Mouse (Mus musculus) hindbrain, embryonic 15.5 days (tissue): Measurements from ENCODE around the gene Pdhx. TPM values are rescaled to one million over a fixed set of nuclear protein-coding genes. Genes with fewer than 3 reads are reported as not detected.

Experiments used
- ATAC-seq: fragments of 200-750 bp; cut with Nextera tagmentation; 2 replicates; pipeline ENCODE4 v1.8.0; 2017; ENCODE audit warnings: low read depth, moderate number of reproducible peaks, moderate TSS enrichment; ENCODE audit not compliant: low FRiP score
- H3K27ac ChIP-seq: fragments of 300-500 bp; sonication (generic); replicated peaks from 2 replicates; pipeline ENCODE4 v1.5.1; 2015; ENCODE audit warnings: mild to moderate bottlenecking, inconsistent platforms
- H3K27me3 ChIP-seq: fragments of 300-500 bp; sonication (generic); 2 replicates; pipeline ENCODE4 v1.6.1; 2015; ENCODE audit warnings: control low read depth, inconsistent platforms
- H3K36me3 ChIP-seq: fragments of 300-500 bp; sonication (generic); 2 replicates; pipeline ENCODE4 v1.6.1; 2015; ENCODE audit warnings: control low read depth, inconsistent platforms
- H3K4me1 ChIP-seq: fragments of 300-500 bp; sonication (generic); replicated peaks from 2 replicates; pipeline ENCODE4 v1.6.1; 2015; ENCODE audit warnings: control low read depth, inconsistent platforms
- H3K4me2 ChIP-seq: fragments of 300-500 bp; sonication (generic); 2 replicates; pipeline ENCODE4 v1.6.1; 2015; ENCODE audit warnings: moderate library complexity, mild to moderate bottlenecking, inconsistent platforms
- H3K4me3 ChIP-seq: fragments of 300-500 bp; sonication (generic); 2 replicates; pipeline ENCODE4 v1.5.1; 2015; ENCODE audit warnings: mild to moderate bottlenecking, inconsistent platforms
- H3K9ac ChIP-seq: fragments of 300-500 bp; sonication (generic); 2 replicates; pipeline ENCODE4 v1.6.1; 2015; ENCODE audit warnings: inconsistent platforms
- H3K9me3 ChIP-seq: fragments of 300-500 bp; sonication (generic); 2 replicates; pipeline ENCODE4 v1.6.1; 2016; ENCODE audit warnings: control low read depth, inconsistent platforms
- whole genome bisulfite sequencing: fragments of 180-500 bp; shearing (Covaris S2); methylation state at CpG from one replicate; pipeline ENCODE4 v1.1.7; 2015; 5-methylcytosine and 5-hydroxymethylcytosine counted together
- polyA plus RNA-seq: library from polyadenylated mRNA; unstranded; fragments of >200 nt; fragmentation: Nextera tagmentation; extraction: Ambion mirVana; gene quantifications from 2 replicates; pipeline ENCODE4 v1.2.1, GENCODE M21; 2015

The Pdhx gene
- polyA plus RNA-seq, 1 experiment from 2014 or later = 68.2 TPM

- Histone ChIP-seq H3K4me3 (no peak overlapping the region), H3K4me1 (no peaks in the 10 kb centered on the region; the same call in 1 of the 2 replicates), H3K27me3 (no peaks in the 10 kb centered on the region), H3K9me3 (no peaks in the 10 kb centered on the region), H3K27ac (no peak overlapping the region), H3K4me2 (no peak overlapping the region), H3K36me3 (no peaks in the 10 kb centered on the region), H3K9ac (no peak overlapping the region)
- no peak for ATAC-seq
- WGBS = 83% methylated on average over 19 of the region's 19 CpGs
Observed at GRCm38 (mm10) chr2:103051937-103052893, 21.1 kb downstream of the Pdhx start.

- Histone ChIP-seq H3K27me3 (no peaks in the 10 kb centered on the region), H3K4me2 (no peak overlapping the region), H3K9me3 (no peaks in the 10 kb centered on the region), H3K4me3 (no peak overlapping the region), H3K27ac (no peak overlapping the region), H3K9ac (no peak overlapping the region), H3K36me3 (no peaks in the 10 kb centered on the region), H3K4me1 (peaks cover 3% of the 10 kb centered on the region; the same call in 1 of the 2 replicates)
- no peak for ATAC-seq
- WGBS = 75% methylated on average over 2 of the region's 2 CpGs
Observed at GRCm38 (mm10) chr2:103045286-103045685, 28.0 kb downstream of the Pdhx start.

GRCm38 (mm10) chr2:103040896-103041295 lies 32.4 kb downstream of the Pdhx start:
- no peak overlapping the region for H3K4me3 ChIP-seq
- no peak for ATAC-seq
- WGBS = 49% methylated on average over 8 of the region's 8 CpGs

GRCm38 (mm10) chr2:103037831-103038230 lies 35.5 kb downstream of the Pdhx start:
- H3K4me2 ChIP-seq = no peak overlapping the region
- H3K36me3 ChIP-seq = peaks cover 11% of the 10 kb centered on the region
- H3K4me3 ChIP-seq = no peak overlapping the region
- WGBS = 67% methylated on average over 4 of the region's 4 CpGs
- H3K27me3 ChIP-seq = no peaks in the 10 kb centered on the region
- no peak overlapping the region for H3K9ac ChIP-seq
- H3K27ac ChIP-seq = no peak overlapping the region
- H3K4me1 ChIP-seq = peaks cover 3% of the 10 kb centered on the region; the same call in 1 of the 2 replicates
- no peaks in the 10 kb centered on the region for H3K9me3 ChIP-seq
- no peak for ATAC-seq

More at GRCm38 (mm10) chr2:103040896-103041295, 32.4 kb downstream of the Pdhx start:
- H3K36me3 ChIP-seq = no peaks in the 10 kb centered on the region
- no peak overlapping the region for H3K4me2 ChIP-seq
- peaks cover 3% of the 10 kb centered on the region; the same call in 1 of the 2 replicates for H3K4me1 ChIP-seq
- no peaks in the 10 kb centered on the region for H3K27me3 ChIP-seq
- H3K9ac ChIP-seq = no peak overlapping the region
- no peak overlapping the region for H3K27ac ChIP-seq
- no peaks in the 10 kb centered on the region for H3K9me3 ChIP-seq

- Histone ChIP-seq H3K4me3 (no peak overlapping the region), H3K4me1 (0 out of 2 replicates have a peak, but pooled peaks cover 5% of the 10 kb centered on the region), H3K27me3 (no peaks in the 10 kb centered on the region), H3K27ac (no peak overlapping the region), H3K36me3 (0 out of 2 replicates have a peak, but pooled peaks cover 5% of the 10 kb centered on the region), H3K9me3 (no peaks in the 10 kb centered on the region), H3K9ac (no peak overlapping the region), H3K4me2 (no peak overlapping the region)
- ATAC-seq = no peak
- WGBS = 66% methylated on average over 3 of the region's 3 CpGs
Observed at GRCm38 (mm10) chr2:103022728-103023127, 50.6 kb downstream of the Pdhx start.

GRCm38 (mm10) chr2:103020191-103020987 lies 52.9 kb downstream of the Pdhx start:
- 34% methylated on average over 4 of the region's 4 CpGs for WGBS

GRCm38 (mm10) chr2:103018817-103019494 lies 54.4 kb downstream of the Pdhx start:
- no peak overlapping the region for H3K4me3 ChIP-seq
- peak; percentile 70 for ATAC-seq
- H3K4me2 ChIP-seq = no peak overlapping the region
- no peaks in the 10 kb centered on the region for H3K9me3 ChIP-seq
- H3K27me3 ChIP-seq = no peaks in the 10 kb centered on the region
- H3K36me3 ChIP-seq = no peaks in the 10 kb centered on the region
- H3K4me1 ChIP-seq = 0 out of 2 replicates have a peak, but pooled peaks cover 5% of the 10 kb centered on the region
- H3K27ac ChIP-seq = no peak overlapping the region
- H3K9ac ChIP-seq = no peak overlapping the region
- 71% methylated on average over 9 of the region's 9 CpGs for WGBS

More at GRCm38 (mm10) chr2:103020191-103020987, 52.9 kb downstream of the Pdhx start:
- Histone ChIP-seq H3K4me3 (no peak overlapping the region), H3K36me3 (no peaks in the 10 kb centered on the region), H3K9me3 (no peaks in the 10 kb centered on the region), H3K9ac (no peak overlapping the region), H3K27ac (no peak overlapping the region), H3K4me1 (0 out of 2 replicates have a peak, but pooled peaks cover 5% of the 10 kb centered on the region), H3K4me2 (no peak overlapping the region), H3K27me3 (no peaks in the 10 kb centered on the region)
- ATAC-seq = 0 out of 2 replicates have a peak, but pooled peaks have one; percentile 15

- no peak overlapping the region for H3K9ac ChIP-seq
- H3K36me3 ChIP-seq = no peaks in the 10 kb centered on the region
- H3K4me3 ChIP-seq = no peak overlapping the region
- H3K4me1 ChIP-seq = 0 out of 2 replicates have a peak, but pooled peaks cover 5% of the 10 kb centered on the region
- no peaks in the 10 kb centered on the region for H3K9me3 ChIP-seq
- 87% methylated on average over 2 of the region's 2 CpGs for WGBS
- ATAC-seq = no peak
- no peak overlapping the region for H3K4me2 ChIP-seq
- no peaks in the 10 kb centered on the region for H3K27me3 ChIP-seq
- no peak overlapping the region for H3K27ac ChIP-seq
Observed at GRCm38 (mm10) chr2:103017391-103017824, 55.9 kb downstream of the Pdhx start.

GRCm38 (mm10) chr2:103016089-103016488 lies 57.2 kb downstream of the Pdhx start:
- Histone ChIP-seq H3K4me3 (no peak overlapping the region), H3K4me1 (0 out of 2 replicates have a peak, but pooled peaks cover 5% of the 10 kb centered on the region), H3K27me3 (no peaks in the 10 kb centered on the region), H3K27ac (no peak overlapping the region), H3K36me3 (no peaks in the 10 kb centered on the region), H3K4me2 (no peak overlapping the region), H3K9me3 (no peaks in the 10 kb centered on the region), H3K9ac (no peak overlapping the region)
- ATAC-seq = no peak

- Histone ChIP-seq H3K27ac (no peak overlapping the region), H3K4me1 (no peaks in the 10 kb centered on the region), H3K9me3 (no peaks in the 10 kb centered on the region), H3K36me3 (no peaks in the 10 kb centered on the region), H3K4me2 (no peak overlapping the region), H3K9ac (no peak overlapping the region), H3K27me3 (no peaks in the 10 kb centered on the region), H3K4me3 (no peak overlapping the region)
- ATAC-seq = no peak
- 87% methylated on average over 4 of the region's 4 CpGs for WGBS
Observed at GRCm38 (mm10) chr2:103012782-103013575, 60.3 kb downstream of the Pdhx start.

GRCm38 (mm10) chr2:103008221-103008620 lies 65.1 kb downstream of the Pdhx start:
- no peaks in the 10 kb centered on the region for H3K4me1 ChIP-seq
- WGBS = 84% methylated on average over 3 of the region's 3 CpGs
- no peaks in the 10 kb centered on the region for H3K9me3 ChIP-seq
- no peaks in the 10 kb centered on the region for H3K36me3 ChIP-seq
- no peaks in the 10 kb centered on the region for H3K27me3 ChIP-seq
- no peak overlapping the region for H3K27ac ChIP-seq
- ATAC-seq = no peak
- no peak overlapping the region for H3K4me2 ChIP-seq
- no peak overlapping the region for H3K9ac ChIP-seq
- no peak overlapping the region for H3K4me3 ChIP-seq
